Mouse (Mus musculus) WW6 (cell line): ENCODE measurements around the gene Tmem95.
"Not testable (repeated sequence)": the region's sequence is repeated elsewhere in the genome, so short reads cannot be mapped to it uniquely, and the experiment has no call there.

Experiments used
- DNase-seq: peaks from one replicate; pipeline ENCODE4 v3.0.0-alpha.2; 2013; ENCODE audit warnings: low read depth, low spot score

Gene Tmem95

DNA sequence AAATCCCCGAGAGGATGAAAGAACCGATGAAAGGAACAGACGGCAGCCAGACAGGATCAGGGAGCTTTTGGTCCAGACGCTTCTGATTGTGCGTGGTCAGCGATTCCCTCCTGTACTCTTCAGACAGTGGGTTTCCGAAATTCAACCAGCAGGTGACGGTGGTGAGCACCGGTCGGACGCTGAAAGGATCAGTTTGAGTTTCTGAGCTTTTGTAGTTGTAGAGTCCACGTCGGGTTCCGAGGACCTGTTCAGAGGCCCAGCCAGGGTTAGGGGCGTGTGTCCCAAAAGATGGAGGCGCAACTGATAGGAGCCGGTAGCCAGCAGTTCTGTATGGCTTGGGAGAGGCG lies 2.7 kb upstream of the Tmem95 start:
- DNase-seq, result peak; percentile 54

DNA sequence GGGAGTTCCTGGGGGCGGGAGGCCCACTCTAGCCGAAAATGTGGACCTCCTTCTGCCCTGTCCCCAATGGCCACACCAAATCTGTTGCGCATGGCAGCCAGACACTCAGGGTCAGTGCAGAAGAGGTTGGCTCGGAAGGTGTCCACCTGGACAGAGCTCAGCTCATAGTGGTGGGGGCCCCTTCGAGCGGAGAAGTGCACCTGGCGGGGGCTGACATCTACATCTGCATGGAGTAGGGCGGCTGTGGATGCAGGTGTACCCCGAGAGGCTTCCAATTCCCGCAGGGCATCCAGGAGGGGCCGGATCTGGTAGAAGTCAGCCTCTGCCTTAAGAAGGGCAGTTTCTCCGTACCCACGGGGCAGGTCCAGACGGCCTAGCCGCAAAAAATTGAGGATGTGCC lies 1.9 kb upstream of the Tmem95 start:
- no peak for DNase-seq

DNA sequence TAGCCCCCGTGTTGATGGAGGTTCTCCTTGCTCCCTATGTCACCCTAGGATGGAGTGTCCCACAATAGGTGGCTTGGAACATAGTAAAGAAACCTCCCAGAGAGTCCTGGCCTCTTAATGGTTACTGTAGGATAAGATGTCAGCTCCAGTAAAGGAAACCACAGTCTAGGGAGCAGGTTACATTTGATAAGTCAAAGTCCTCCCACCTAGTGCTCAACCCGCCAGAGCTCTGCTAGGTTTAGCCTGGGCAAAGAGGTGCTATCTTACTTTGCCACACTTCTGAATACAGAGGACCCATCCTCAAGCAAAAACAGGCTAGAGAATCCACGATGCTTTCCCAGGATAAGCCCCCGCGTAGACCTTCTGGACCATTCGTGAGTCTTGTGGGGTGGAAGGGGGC lies 1.1 kb upstream of the Tmem95 start:
- DNase-seq, result no peak

DNA sequence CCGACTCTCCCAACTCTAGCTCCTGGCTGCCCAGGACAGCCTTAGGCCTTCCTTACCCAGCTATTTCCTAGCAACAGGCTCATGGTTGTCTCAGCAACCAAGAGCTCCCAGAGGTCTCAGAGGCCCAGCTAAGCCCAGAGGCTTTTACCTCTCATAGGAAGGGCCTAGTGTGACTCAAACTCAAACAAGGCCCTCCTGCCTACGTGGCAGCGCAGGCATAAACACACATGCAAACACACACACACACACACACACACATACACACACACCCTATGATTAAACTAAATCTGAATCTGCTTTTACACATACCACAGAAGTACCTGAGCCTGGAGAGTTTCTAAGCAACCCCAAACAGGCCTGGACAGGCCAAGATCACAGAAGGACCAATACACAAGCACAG lies 581 bp upstream of the Tmem95 start:
- DNase-seq, result no peak

DNA sequence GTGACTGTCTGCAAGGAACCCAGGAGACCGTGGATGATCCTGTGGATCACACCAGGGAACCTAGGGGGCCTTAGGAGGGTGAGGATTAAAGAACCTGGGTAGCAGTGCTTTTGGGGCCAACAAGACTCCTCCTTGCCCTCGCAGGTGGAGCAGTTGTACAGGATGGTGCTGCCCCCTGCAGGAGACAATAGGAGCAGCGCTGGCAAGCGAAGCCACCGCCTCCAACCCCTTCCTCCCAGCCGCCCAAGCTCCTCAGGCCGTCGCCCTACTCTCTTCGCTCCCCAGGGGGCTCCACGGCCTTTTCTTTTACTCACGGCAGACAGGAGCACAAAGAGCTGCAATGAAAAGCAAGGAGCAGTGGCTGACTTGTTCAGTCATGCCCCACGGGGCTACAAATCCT lies 951 bp downstream of the Tmem95 start:
- DNase-seq, result peak; percentile 94

DNA sequence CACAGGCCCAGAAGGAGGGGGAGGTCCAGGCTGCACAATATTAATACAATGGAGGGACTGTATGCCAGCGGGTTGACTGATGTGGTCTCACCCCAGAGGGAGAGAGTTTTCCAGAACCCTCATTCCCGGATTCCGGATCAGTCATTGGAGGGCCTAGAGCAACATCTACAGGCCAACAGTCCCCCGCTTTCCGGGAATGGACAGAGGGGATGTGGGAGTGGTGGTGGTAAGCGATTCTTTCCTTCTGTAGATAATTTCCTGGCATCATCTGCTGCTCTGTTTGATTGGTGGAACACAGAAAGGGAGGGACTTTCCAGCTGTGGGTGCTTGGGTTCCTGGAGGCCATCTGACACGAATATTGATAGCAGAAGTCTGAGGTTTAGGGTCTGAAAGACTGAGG lies 1.6 kb downstream of the Tmem95 start:
- no peak for DNase-seq

DNA sequence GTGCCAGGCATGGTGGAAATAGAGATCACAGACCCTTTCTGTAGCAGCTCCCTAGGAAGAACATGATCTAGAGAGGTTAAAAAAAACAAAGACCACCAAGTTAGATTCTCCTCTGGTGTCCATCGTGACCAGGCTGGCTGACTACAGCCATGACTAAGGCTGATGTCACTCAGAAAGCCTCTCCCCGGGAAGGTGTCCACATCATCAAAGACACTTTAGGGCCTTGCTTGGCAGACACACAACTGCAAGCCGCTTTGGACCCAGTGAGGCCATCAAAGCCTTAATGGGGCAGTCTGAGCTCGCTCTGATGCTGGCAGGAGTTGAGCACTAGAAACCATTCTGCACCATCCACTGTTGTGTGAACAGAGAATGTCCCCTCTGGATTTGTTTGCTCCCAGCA lies 5.4 kb downstream of the Tmem95 start:
- no peak for DNase-seq

DNA sequence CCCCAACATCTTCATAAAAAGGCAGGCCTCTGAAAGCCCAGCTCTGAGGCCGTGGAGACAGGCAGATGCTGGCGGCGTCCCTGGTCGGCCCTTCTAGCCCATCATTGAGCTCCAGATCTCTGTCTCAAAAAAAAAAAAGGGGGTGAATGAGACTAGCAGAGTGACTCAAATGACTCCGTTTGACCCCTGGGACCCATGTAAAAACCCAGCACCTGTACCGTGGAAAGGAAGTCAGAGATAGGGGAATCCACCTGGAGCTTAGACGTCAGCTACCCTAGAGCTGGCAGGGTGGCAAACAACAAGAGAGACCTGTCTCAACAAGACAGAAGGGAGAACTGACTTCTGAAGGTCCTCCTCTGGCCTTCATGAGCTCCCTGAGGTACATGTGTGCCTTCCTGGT lies 6.0 kb downstream of the Tmem95 start:
- DNase-seq, result no peak

DNA sequence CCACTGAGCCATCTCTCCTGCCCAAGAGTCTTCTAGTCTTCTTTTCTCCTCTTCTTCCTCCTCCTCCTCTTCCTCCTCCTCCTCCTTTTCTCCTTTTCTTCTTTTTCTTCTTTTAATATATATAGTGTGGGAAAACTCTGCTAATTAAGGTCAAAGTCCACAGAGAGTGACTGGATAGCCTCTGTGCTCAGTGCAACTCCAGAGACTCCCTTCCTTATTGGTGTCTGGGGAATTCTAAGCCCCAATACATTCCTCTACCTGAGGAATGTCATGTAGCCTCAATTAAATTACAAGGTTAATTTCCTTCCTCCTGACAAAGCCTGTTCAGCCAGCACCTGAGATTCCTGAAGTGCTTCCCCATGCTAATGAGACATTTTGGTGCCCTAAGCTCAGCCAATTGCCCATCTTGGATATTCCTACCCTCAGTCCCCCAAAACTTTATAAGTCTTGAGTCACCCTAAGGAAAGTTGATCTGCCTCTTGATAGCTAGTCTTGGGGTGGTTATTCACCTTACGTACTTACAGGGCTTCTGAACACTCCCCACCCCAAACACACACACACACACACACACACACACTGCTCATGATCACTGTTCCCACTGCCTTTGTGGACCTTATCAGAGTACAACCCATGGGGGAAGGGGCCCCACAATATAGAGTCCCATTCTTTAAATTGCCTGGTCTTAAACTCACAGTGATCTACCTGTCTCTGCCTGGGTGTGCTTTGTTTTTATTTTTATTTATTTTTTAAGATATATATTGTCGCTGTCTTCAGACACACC lies 7.3 kb downstream of the Tmem95 start:
- DNase-seq, result no peak

DNA sequence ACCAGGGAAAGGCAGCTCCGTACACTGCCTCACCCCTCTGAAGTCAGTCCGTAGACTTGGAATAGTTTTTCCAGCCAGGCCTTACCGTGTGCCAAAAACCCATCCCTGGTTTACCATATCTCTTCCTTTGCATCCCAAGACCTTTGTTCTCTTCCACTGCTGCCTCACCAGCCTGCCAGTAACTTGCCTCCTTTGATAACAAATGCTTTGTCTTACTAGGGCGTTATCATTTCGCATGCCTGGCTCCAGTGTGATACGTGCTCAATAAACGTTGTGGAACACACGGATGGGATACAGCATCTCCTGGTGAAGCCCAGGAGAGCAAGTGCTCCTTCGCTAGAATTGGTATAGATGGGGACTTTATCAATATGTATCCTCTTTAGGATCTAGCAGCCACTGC lies 10.5 kb downstream of the Tmem95 start:
- DNase-seq, result no peak

DNA sequence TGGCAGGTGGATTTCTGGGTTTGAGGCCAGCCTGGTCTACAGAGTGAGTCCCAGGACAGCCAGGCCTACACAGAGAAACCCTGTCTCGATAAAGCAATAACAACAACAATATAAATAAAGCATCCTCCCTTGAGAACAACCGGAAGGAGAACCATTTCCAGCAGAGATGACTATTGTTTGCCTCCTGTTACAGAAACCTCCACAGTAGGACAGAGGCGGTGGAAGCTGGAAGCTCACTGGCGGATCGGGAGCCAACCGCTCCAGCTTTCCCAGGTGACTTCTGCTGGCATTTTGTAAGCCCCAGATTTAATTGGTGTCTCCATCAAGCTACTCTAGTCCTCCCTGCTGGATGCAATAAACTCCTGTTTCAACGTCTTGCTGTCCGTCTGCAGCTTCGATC lies 12.3 kb downstream of the Tmem95 start:
- no peak for DNase-seq

DNA sequence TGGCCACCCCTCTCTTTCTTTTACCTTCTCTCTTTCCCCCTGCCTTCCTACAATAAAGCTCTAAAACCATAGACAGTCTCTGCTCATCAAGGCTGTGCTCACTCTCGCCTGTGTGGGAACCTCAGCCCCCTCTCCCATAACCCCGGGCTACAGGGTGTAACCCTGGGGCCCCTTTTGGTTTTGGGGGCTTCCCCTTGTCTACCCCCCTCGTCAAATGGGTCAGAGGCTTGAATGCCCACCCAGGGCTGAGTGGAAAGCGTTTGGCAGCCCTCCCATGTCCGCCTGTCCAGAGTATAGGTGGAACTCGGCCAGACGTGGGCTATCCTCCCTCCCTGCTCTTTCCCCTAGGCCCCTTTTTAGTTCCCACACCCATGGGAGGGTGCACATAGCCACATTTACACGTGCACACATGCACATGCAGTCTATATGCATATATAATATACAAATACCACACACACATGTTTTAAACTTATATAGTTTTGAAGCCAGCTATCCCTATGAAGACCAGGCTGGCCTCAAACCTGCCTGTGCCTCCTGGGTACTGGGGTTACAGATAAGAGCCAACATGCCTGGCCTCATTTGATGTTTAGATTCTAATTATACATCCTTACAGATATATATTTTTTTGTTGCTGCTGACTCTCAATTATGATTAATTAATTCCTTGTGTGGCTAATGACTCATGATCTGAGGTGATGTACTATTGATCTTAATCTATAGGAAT lies 13.5 kb downstream of the Tmem95 start:
- no peak for DNase-seq

DNA sequence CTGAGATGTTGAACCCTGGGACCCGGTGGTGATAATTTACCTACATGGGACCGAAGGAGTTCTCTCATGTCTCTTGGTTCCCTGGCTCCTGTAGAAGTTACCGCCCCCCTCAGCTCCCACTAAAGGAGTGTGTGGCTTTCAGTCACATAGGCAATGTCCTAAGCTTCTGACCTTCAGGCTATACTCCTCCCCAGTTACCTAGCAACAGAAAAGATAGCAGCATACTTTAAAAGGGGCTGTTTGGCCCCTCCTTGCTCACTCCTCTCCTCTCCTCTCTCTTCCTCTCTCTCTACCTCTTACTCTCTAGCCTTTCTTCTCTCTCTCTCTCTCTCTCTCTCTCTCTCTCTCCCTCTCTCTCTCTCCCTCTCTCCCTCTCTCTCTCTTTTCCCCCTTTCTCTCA lies 14.1 kb downstream of the Tmem95 start:
- not testable (repeated sequence) for DNase-seq

DNA sequence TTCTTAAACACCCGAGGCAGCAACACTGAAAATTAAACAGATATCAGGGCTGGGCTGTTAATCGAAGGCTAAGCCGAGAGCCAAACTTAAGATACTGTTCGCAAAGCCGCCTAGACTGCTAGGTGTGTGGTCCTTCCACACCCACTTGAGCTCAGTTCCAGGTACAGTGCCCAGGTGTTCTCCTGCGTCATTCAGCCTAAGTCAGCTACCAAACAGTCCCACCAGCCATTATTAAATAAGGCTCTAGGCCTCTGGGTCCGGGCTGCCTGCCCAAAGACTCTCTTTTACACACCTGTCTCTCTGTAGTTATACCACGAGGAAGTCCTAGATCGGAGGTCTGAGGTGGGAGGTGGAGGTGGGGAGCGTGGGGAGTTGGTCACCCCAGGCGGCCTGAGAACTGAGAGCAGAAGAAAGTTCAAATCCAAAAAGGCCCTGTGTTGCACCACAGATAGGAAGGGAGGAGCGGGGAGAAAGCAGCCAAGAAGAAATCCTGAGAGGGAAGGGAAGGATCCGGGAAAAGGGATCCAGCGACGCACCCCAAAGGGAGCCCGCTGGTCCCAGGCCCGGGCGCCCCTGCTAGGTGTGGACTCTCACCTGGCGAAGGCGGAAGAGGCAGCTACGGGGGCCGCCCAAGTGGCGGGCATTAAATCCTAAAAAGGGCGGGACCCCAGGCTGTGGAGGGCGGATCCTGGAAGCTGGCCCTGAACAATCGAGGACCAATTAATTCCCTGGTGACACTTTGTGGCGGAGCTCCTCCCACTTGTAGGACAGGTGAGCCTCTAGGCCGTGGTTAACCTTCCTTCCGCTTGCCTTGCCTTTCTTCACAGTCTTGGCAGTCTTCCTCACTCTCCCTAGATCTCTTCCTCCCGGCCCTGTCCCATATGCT lies 19.5 kb downstream of the Tmem95 start, which contains the start of gene Tnk1:
Gene Tnk1, minus strand, starts transcription at position 618 of the 886 bp plus-strand sequence.
- no peak for DNase-seq

DNA sequence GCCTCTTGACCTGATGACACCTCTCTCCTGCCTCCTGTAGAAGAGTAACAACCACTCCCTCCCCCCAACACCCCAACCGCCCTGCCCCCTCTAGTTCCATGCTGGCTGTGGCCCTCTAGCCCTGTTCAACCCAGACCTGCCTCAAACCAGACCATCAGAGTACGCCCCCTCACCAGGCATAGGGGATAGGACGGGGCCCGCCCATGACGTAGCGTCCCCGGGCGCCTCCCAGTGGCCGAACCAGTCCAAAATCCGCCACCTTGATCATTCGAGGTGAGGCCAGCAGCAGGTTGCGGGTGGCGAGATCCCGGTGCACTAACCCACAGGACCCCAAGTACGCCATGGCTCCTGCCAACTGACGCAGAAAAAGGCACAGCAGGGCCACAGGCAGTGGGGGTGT lies 22.5 kb downstream of the Tmem95 start:
- peak; percentile 83 for DNase-seq

DNA sequence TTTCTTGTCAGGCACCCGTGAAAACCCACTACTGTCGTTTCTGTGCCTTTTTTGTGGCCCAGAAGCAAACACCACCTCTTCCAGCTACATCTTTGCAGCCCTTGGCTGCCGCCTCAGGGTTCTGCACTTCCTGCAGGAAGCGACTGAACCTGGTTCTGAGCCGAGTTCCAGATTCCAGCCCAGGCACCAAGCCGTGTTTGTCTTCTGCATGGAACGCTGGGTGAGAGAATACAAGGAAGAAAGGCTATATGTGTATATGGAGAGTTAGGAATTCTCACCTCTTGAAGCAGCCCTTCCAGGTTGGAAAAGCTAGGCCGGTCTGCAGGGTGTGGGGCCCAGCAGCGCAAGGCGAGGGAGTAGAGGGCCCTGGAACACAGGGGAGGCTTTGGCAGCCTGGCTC lies 23.1 kb downstream of the Tmem95 start:
- no peak for DNase-seq

DNA sequence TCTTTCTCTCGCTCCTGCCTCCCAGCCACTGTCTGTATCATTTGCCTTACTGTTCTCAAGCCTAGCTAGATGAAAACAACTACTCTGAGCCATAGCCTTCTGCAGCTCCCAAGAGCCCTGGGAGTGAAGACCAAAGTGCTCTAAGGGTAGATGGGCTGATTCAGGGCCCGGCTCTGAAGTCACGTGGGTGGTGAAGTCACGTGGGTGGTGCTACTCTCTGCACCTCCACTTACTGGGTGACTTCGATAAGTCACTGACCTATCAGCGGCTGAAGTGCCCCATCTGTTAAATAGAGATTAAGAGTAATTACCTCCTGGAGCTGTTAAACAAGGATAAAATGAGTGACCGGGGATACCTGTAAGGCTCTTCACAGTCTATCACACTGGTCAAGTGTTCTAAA lies 23.8 kb downstream of the Tmem95 start:
- DNase-seq, result no peak

DNA sequence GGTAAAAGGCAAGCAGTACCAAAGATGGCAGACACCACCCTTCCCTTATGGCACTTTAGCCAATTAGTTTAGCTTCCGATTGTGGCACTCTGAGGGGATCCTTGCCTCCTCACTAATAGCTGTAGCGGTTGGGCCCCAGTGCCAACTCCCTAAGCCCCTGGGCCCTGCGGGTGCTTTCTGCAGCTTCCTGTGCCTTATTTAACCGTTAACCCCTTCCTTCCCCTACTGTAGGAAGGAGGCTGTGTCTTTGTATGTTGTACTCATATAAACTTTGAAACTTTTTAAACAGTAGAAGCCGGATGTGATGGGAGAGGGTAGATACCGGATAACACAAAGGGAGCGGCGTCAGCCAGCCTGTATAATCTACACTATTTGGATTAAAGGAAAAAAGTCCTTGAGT lies 27.1 kb downstream of the Tmem95 start:
- no peak for DNase-seq

DNA sequence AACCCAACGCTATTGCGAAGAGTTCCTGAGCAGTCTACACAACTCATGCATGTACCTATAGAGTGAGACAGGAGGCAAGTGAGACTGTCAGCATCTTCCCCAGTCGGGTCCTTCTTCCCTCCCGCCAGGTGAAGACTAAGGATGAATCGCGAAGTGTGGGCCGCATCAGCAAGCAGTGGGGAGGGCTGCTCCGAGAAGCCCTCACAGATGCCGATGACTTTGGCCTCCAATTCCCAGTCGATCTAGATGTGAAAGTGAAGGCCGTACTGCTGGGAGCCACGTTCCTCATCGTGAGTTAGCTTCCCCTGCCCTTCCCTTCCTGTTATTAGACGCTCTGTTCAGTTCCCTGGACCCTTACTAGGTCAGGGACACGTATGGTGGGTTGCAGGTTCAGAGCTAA lies 27.9 kb downstream of the Tmem95 start:
- no peak for DNase-seq

DNA sequence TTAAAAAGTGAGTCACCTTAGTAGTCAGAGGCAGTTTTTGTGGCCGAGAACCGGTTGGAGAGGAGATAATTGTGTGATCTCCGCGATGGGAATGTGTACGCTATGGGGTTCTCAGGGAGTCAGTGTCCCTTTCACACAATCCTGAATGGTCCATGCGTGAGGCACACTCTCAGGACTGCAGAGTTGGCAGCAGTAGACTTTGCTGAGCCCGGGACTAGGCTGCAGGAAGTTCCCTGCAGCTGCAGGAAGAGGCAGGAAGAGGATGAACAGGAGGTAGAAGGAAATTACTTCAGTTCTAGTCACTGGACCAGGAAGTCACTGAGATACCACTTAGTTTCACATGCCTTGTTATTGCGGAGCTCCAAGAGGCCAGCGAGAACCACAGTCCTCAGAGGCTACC lies 28.7 kb downstream of the Tmem95 start:
- DNase-seq, result no peak

DNA sequence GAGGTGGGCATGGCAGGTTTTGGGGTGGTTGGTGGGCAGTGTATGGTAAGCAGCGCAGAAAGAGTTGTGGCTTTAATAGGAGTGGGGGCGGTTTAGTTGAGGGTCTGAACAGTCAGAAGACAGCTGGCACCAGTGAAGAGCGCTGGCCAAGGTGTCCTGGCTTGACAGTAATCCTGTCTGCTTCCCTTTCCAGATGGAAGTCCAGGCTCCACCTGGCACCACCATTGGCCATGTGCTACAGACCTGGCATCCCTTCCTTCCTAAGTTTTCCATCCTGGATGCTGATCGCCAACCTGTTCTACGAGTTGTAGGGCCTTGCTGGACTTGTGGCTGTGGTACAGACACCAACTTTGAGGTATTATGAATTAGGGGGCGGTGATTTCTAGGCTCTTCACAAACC lies 29.8 kb downstream of the Tmem95 start:
- DNase-seq, result no peak
